Mouse (Mus musculus) liver, embryonic 15.5 days (tissue): ENCODE measurements around the gene Krt12. TPM values are rescaled to one million over a fixed set of nuclear protein-coding genes. Genes with fewer than 3 reads are reported as not detected.

Experiments used
- ATAC-seq: fragments of 200-750 bp; cut with Nextera tagmentation; 2 replicates; pipeline ENCODE4 v1.8.0; 2017; ENCODE audit warnings: moderate number of reproducible peaks, mild to moderate bottlenecking, moderate library complexity; ENCODE audit not compliant: insufficient read depth
- H3K27ac ChIP-seq: fragments of 300-500 bp; sonication (generic); replicated peaks from 2 replicates; pipeline ENCODE4 v1.5.1; 2015; ENCODE audit warnings: mild to moderate bottlenecking, inconsistent platforms
- H3K27me3 ChIP-seq: fragments of 300-500 bp; sonication (generic); 2 replicates; pipeline ENCODE4 v1.6.1; 2015; ENCODE audit warnings: mild to moderate bottlenecking, inconsistent platforms
- H3K36me3 ChIP-seq: fragments of 300-500 bp; sonication (generic); replicated peaks from 2 replicates; pipeline ENCODE4 v1.6.1; 2015; ENCODE audit warnings: moderate library complexity, mild to moderate bottlenecking, inconsistent platforms
- H3K4me1 ChIP-seq: fragments of 300-500 bp; sonication (generic); replicated peaks from 2 replicates; pipeline ENCODE4 v1.6.1; 2015; ENCODE audit warnings: inconsistent platforms
- H3K4me2 ChIP-seq: fragments of 300-500 bp; sonication (generic); 2 replicates; pipeline ENCODE4 v1.6.1; 2015; ENCODE audit warnings: moderate library complexity, mild to moderate bottlenecking, inconsistent platforms
- H3K4me3 ChIP-seq: fragments of 300-500 bp; sonication (generic); replicated peaks from 2 replicates; pipeline ENCODE4 v1.5.1; 2015; ENCODE audit warnings: mild to moderate bottlenecking, inconsistent platforms
- H3K9ac ChIP-seq: fragments of 300-500 bp; sonication (generic); 2 replicates; pipeline ENCODE4 v1.6.1; 2015; ENCODE audit warnings: moderate library complexity, mild to moderate bottlenecking, inconsistent platforms
- H3K9me3 ChIP-seq: fragments of 300-500 bp; sonication (generic); replicated peaks from 2 replicates; pipeline ENCODE4 v1.6.1; 2016; ENCODE audit warnings: inconsistent platforms
- WGBS: fragments of 180-500 bp; shearing (Covaris S2); methylation state at CpG from one replicate; pipeline ENCODE4 v1.1.7; 2015; ENCODE audit warnings: mixed read lengths; ENCODE audit not compliant: insufficient replicate concordance; 5-methylcytosine and 5-hydroxymethylcytosine counted together
- polyA plus RNA-seq: library from polyadenylated mRNA; unstranded; fragments of >200 nt; fragmentation: Nextera tagmentation; extraction: Ambion mirVana; gene quantifications from 2 replicates; pipeline ENCODE4 v1.2.1, GENCODE M21; 2015

The Krt12 gene
- polyA plus RNA-seq, 1 experiment from 2014 or later, result not detected

- no peaks in the 10 kb centered on the region for H3K9me3 ChIP-seq
- no peak within 1 kb of the TSS for H3K4me3 ChIP-seq
- no peak within 1 kb of the TSS for H3K9ac ChIP-seq
- H3K27me3 ChIP-seq, result no peaks in the 10 kb centered on the region; the same call in 1 of the 2 replicates
- H3K4me2 ChIP-seq, result no peak within 1 kb of the TSS
- no peak for ATAC-seq
- no peak within 1 kb of the TSS for H3K27ac ChIP-seq
- 69% methylated on average over 13 of the region's 13 CpGs for WGBS
- H3K4me1 ChIP-seq, result no peaks in the 10 kb centered on the region
- H3K36me3 ChIP-seq, result no peaks in the 10 kb centered on the region
Observed at GRCm38 (mm10) chr11:99374803-99375202, 47.3 kb downstream of the Krt12 start, which contains the start of gene Krt28. Gene Krt28 (minus strand): TSS chr11:99374903.

GRCm38 (mm10) chr11:99369853-99370451 lies 52.1 kb downstream of the Krt12 start:
- no peaks in the 10 kb centered on the region for H3K36me3 ChIP-seq
- 61% methylated on average over 8 of the region's 8 CpGs for WGBS
- ATAC-seq, result no peak
- no peaks in the 10 kb centered on the region for H3K9me3 ChIP-seq
- no peaks in the 10 kb centered on the region for H3K27me3 ChIP-seq
- no peak overlapping the region for H3K27ac ChIP-seq
- no peaks in the 10 kb centered on the region for H3K4me1 ChIP-seq
- H3K9ac ChIP-seq, result no peak overlapping the region
- no peak overlapping the region for H3K4me3 ChIP-seq
- no peak overlapping the region for H3K4me2 ChIP-seq

- H3K36me3 ChIP-seq, result no peaks in the 10 kb centered on the region
- WGBS, result 15% methylated on average over 3 of the region's 3 CpGs
- no peaks in the 10 kb centered on the region for H3K9me3 ChIP-seq
- H3K9ac ChIP-seq, result no peak overlapping the region
- no peak overlapping the region for H3K4me2 ChIP-seq
- H3K4me1 ChIP-seq, result no peaks in the 10 kb centered on the region
- H3K27me3 ChIP-seq, result no peaks in the 10 kb centered on the region
- no peak for ATAC-seq
- H3K4me3 ChIP-seq, result no peak overlapping the region
- no peak overlapping the region for H3K27ac ChIP-seq
Observed at GRCm38 (mm10) chr11:99369229-99369628, 52.8 kb downstream of the Krt12 start.

GRCm38 (mm10) chr11:99366791-99367190 lies 55.3 kb downstream of the Krt12 start:
- Histone ChIP-seq H3K36me3 (no peaks in the 10 kb centered on the region), H3K4me1 (no peaks in the 10 kb centered on the region), H3K27ac (no peak overlapping the region), H3K9me3 (no peaks in the 10 kb centered on the region), H3K4me3 (no peak overlapping the region), H3K4me2 (no peak overlapping the region), H3K27me3 (no peaks in the 10 kb centered on the region), H3K9ac (no peak overlapping the region)
- 30% methylated on average over 10 of the region's 10 CpGs for WGBS
- no peak for ATAC-seq

Other genes with a start within 250 kb of the Krt12 start
- 62.2 and 66.5 TPM in 2 replicates for gene Smarce1, start 191.2 kb downstream of the Krt12 start, polyA plus RNA-seq
- gene Krt222, start 178.2 kb downstream of the Krt12 start, polyA plus RNA-seq, result 0.06 and 0.07 TPM in 2 replicates
- not detected in 2 replicates for gene Krt24, start 137.0 kb downstream of the Krt12 start, polyA plus RNA-seq
- not detected in 2 replicates for gene Krt25, start 99.3 kb downstream of the Krt12 start, polyA plus RNA-seq
- gene Krt26, start 84.3 kb downstream of the Krt12 start, polyA plus RNA-seq, result not detected in 2 replicates
- gene Krt27, start 71.2 kb downstream of the Krt12 start, polyA plus RNA-seq, result not detected in 2 replicates
- not detected in 2 replicates for gene Krt28, start 47.4 kb downstream of the Krt12 start, polyA plus RNA-seq
- gene Krt10, start 32.9 kb downstream of the Krt12 start, polyA plus RNA-seq, result 2.1 and 3.1 TPM in 2 replicates
- 33.2 and 34.0 TPM in 2 replicates for gene Krt20, start 15.9 kb upstream of the Krt12 start, polyA plus RNA-seq
- gene Krt23, start 70.9 kb upstream of the Krt12 start, polyA plus RNA-seq, result 1.0 and 1.2 TPM in 2 replicates
- gene Krt39, start 99.1 kb upstream of the Krt12 start, polyA plus RNA-seq, result not detected in 2 replicates
- gene Krt40, start 120.9 kb upstream of the Krt12 start, polyA plus RNA-seq, result not detected in 2 replicates
- not detected in 2 replicates for gene Krtap3-3, start 128.6 kb upstream of the Krt12 start, polyA plus RNA-seq
- not detected in 2 replicates for gene Krtap3-2, start 134.6 kb upstream of the Krt12 start, polyA plus RNA-seq
- gene Gm11939, start 137.2 kb upstream of the Krt12 start, polyA plus RNA-seq, result not detected in 2 replicates
- not detected in 2 replicates for gene Krtap3-1, start 144.4 kb upstream of the Krt12 start, polyA plus RNA-seq
- gene Krtap1-5, start 158.8 kb upstream of the Krt12 start, polyA plus RNA-seq, result not detected in 2 replicates
- gene Krtap1-4, start 161.4 kb upstream of the Krt12 start, polyA plus RNA-seq, result not detected in 2 replicates
- not detected in 2 replicates for gene Krtap1-3, start 169.1 kb upstream of the Krt12 start, polyA plus RNA-seq
- not detected in 2 replicates for gene Krtap9-3, start 175.8 kb upstream of the Krt12 start, polyA plus RNA-seq
- gene Gm11938, start 181.0 kb upstream of the Krt12 start, polyA plus RNA-seq, result not detected in 2 replicates
- gene Gm11937, start 187.9 kb upstream of the Krt12 start, polyA plus RNA-seq, result not detected in 2 replicates
- not detected in 2 replicates for gene Krtap2-4, start 192.6 kb upstream of the Krt12 start, polyA plus RNA-seq
- gene Gm11562, start 198.2 kb upstream of the Krt12 start, polyA plus RNA-seq, result not detected in 2 replicates
- gene Krtap4-1, start 206.0 kb upstream of the Krt12 start, polyA plus RNA-seq, result not detected in 2 replicates
- not detected in 2 replicates for gene Krtap4-2, start 212.8 kb upstream of the Krt12 start, polyA plus RNA-seq
- not detected in 2 replicates for gene Krtap4-7, start 221.8 kb upstream of the Krt12 start, polyA plus RNA-seq
- gene Gm11555, start 228.0 kb upstream of the Krt12 start, polyA plus RNA-seq, result not detected in 2 replicates
- not detected in 2 replicates for gene Gm11563, start 236.7 kb upstream of the Krt12 start, polyA plus RNA-seq
- gene Krtap4-6, start 243.7 kb upstream of the Krt12 start, polyA plus RNA-seq, result not detected in 2 replicates